Mouse (Mus musculus) monocyte, adult 2 months (primary cell): ENCODE results near the gene Gm9774.

ENCODE experiments used
- DNase-seq, 2 experiments: peaks; one replicate each; pipeline ENCODE4 v3.0.0; 2022; ENCODE audit warnings: low spot score in 2 of 2, low read depth in 1 of 2

Gm9774 gene

GRCm38 (mm10) chr3:92429323-92429722 lies at the start of gene Gm9774:
Gm9774 (minus strand) TSS chr3:92429423.
- DNase-seq: no peak

GRCm38 (mm10) chr3:92470111-92470510 lies 40.9 kb upstream of the Gm9774 start:
- no peak for DNase-seq

DNA sequence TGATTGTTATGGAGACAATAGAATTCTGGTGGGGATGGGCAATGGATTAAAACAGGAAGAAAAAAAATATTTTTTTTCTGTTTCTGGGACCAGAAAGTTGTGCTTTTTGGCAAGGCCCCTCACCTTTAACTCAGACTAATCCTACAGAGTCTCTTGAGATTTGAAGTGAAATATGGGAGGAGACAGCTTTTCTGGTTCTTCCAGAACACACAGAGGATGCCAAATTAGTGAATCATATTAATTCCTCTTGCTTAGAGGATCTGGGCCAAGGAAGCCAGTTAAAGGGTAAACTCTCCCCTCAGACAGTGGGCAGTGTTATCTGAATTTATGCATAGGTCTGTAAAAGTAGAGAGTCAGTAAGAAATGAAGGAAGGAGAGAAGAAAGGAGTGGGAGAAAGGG lies 38.2 kb upstream of the Gm9774 start:
- no peak for DNase-seq

- no peak for DNase-seq
Observed at GRCm38 (mm10) chr3:92466576-92466975, 37.4 kb upstream of the Gm9774 start.

DNA sequence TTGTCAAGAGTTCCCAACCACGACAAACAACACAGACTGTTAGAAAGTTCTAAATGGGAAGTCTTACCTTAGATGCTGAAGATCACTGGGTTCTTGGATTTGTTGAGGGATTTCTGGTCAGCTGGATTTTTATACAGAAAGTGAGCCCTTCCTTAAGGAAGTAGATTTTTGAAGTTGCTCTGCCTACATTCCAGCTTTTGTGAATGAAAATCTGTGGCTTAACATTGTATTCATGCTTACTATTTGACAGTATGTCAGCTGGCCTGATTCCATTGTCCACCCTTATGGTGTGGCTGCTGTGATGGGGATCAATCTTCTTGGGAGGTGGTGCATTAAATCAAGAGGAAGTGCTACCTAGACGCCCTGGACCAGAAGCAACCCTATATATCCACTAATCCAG lies 29.4 kb upstream of the Gm9774 start, which contains the start of gene Sprr3:
Gene Sprr3, minus strand, starts transcription at position 101 of the 400 bp plus-strand sequence.
- no peak for DNase-seq

DNA sequence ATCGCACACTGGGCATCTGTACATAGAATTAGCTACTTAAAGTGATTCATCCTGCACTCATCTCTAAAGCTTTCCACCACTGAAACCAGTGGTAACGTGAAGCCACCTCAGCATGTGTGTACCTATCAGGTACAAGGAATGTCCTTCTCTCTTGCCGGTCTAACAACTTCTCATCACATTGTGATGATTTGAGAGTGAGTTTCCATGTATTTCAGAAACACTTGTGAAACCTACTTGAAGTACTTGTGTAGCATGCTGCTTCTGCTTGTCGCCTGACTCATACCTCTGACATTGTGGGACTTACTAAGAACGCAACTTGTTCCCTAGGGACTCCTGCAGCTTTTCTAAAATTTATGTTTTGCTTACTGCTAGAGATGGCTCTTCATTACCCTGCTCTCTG lies 25.9 kb upstream of the Gm9774 start:
- DNase-seq: no peak

GRCm38 (mm10) chr3:92440177-92440576 lies 11.0 kb upstream of the Gm9774 start:
- DNase-seq: no peak

GRCm38 (mm10) chr3:92438689-92439088 lies 9.5 kb upstream of the Gm9774 start, which contains the start of gene Sprr1b:
Sprr1b (minus strand) TSS chr3:92438789.
- DNase-seq: no peak

DNA sequence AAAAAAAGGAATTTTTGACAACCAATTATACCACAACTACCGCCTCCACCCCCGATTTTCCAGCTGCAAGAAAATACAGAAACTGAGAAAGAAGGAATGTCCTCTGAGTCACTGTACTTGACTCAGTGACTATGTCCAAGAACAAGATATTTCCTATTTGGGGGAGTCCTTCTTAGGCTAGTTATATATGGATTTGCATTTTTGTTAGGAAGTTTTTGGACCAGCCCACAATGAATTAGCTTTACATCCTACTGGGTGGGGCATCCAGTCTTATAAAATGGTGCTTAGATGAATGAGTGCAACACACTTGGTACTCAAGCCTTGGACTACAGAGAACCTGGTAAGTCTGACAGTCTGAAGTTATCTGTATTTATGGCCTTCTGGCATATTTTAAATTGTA lies 3.1 kb upstream of the Gm9774 start, which contains the start of gene Sprr2k:
Gene Sprr2k, plus strand, starts transcription at position 301 of the 400 bp plus-strand sequence.
- no peak for DNase-seq

- DNase-seq: no peak
Observed at GRCm38 (mm10) chr3:92417782-92418181, 11.4 kb downstream of the Gm9774 start, which contains the start of gene Sprr2j-ps. Sprr2j-ps (plus strand) TSS chr3:92418082.

- DNase-seq: no peak
Observed at GRCm38 (mm10) chr3:92407691-92408090, 21.5 kb downstream of the Gm9774 start, which contains the start of gene Sprr2i. Sprr2i (plus strand) TSS chr3:92407991.

- no peak for DNase-seq
Observed at GRCm38 (mm10) chr3:92394301-92394700, 34.9 kb downstream of the Gm9774 start.

DNA sequence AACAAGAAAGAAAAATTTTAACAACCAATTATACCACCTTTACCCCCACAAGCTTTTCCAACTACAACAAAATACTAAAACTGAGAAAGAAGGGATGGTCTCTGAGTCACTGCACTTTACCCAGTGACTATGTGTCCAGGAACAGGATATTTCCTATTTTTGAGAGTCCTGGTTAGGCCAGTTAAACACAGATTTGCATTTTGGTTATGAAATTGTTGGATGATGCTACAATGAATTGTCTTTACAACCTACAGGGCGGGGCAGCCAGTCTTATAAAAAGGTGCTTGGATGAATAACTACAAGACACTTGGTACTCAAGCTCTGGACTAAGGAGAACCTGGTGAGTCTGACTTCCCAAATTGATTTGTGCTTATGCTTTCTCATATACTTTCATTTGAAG lies 43.8 kb downstream of the Gm9774 start, which contains the start of gene Sprr2h:
Gene Sprr2h, plus strand, starts transcription at position 301 of the 400 bp plus-strand sequence.
- DNase-seq: no peak
